Mouse (Mus musculus): ENCODE data around the gene C1qtnf1. TPM values are rescaled to one million over a fixed set of nuclear protein-coding genes. Genes with fewer than 3 reads are reported as not detected.
A peak's percentile ranks its signal among the peaks of the same experiment; 100 is the strongest.

The C1qtnf1 gene
- polyA plus RNA-seq, 1 experiment from 2014 or later, result 3.5 TPM

DNA sequence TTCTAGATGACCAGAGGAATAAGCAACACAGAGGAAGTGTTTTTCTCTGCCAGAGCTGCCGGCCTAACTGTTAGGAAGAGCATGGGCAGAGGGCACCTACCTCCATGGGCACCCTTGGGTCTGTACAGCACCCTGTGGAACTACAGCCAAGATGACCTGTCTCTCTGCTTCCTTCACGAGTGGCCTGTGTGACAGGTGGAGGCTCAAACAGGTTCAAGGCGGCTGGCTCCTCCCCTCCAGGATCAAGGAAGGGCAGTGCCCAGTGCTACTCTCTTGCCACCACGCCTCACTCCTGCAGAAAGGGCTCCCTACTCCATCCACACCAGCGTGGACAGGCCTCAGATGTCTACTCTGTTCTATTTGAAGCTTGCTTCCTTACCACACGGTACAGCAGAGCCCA lies 12.4 kb upstream of the C1qtnf1 start:
- ATAC-seq (ENCODE audit: insufficient number of reproducible peaks, low FRiP score, low TSS enrichment, low read depth) (no peak), DNase-seq (ENCODE audit: low spot score) (no peak)
- H3K4me2 ChIP-seq (ENCODE audit: low read depth, severe bottlenecking), result no peak overlapping the region
- peaks cover 13% of the 10 kb centered on the region for H3K4me1 ChIP-seq (ENCODE audit: control insufficient read depth, insufficient read depth, low read length)
- no peaks in the 10 kb centered on the region for H3K27me3 ChIP-seq (ENCODE audit: control insufficient read depth, insufficient read depth, low read length)
- peaks cover 3% of the 10 kb centered on the region; the same call in 1 of the 2 replicates for H3K36me3 ChIP-seq (ENCODE audit: control insufficient read depth, insufficient read depth, low read length)
- no peaks in the 10 kb centered on the region for H3K9me3 ChIP-seq (ENCODE audit: control insufficient read depth, low read length)
- H3K9ac ChIP-seq (ENCODE audit: low read length), result no peak overlapping the region
- 86% methylated on average over 6 of the region's 6 CpGs for WGBS
- H3K27ac ChIP-seq (replicated peaks; ENCODE audit: low read depth, low read length), result no peak overlapping the region
- H3K4me3 ChIP-seq (ENCODE audit: low read depth, low read length), result no peak overlapping the region

- ATAC-seq (ENCODE audit: insufficient number of reproducible peaks, low FRiP score, low TSS enrichment, low read depth) (no peak), DNase-seq (ENCODE audit: low spot score) (no peak)
- H3K36me3 ChIP-seq (ENCODE audit: control insufficient read depth, insufficient read depth, low read length), result no peaks in the 10 kb centered on the region; the same call in 1 of the 2 replicates
- no peaks in the 10 kb centered on the region for H3K27me3 ChIP-seq (ENCODE audit: control insufficient read depth, insufficient read depth, low read length)
- H3K27ac ChIP-seq (replicated peaks; ENCODE audit: low read depth, low read length), result no peak overlapping the region
- WGBS, result 92% methylated on average over 7 of the region's 7 CpGs
- H3K4me3 ChIP-seq (ENCODE audit: low read depth, low read length), result no peak overlapping the region
- no peaks in the 10 kb centered on the region for H3K9me3 ChIP-seq (ENCODE audit: control insufficient read depth, low read length)
- no peak overlapping the region for H3K4me2 ChIP-seq (ENCODE audit: low read depth, severe bottlenecking)
- H3K4me1 ChIP-seq (ENCODE audit: control insufficient read depth, insufficient read depth, low read length), result peaks cover 13% of the 10 kb centered on the region
- H3K9ac ChIP-seq (ENCODE audit: low read length), result no peak overlapping the region
These were observed 12.0 kb upstream of the C1qtnf1 start for GRCm38 (mm10) chr11:118416046-118416445.

GRCm38 (mm10) chr11:118417496-118417895 lies 10.5 kb upstream of the C1qtnf1 start:
- H3K4me2 ChIP-seq (ENCODE audit: low read depth, severe bottlenecking), result no peak overlapping the region; the same call in 1 of the 2 replicates
- peaks cover 13% of the 10 kb centered on the region for H3K4me1 ChIP-seq (ENCODE audit: control insufficient read depth, insufficient read depth, low read length)
- no peak for ATAC-seq (ENCODE audit: insufficient number of reproducible peaks, low FRiP score, low TSS enrichment, low read depth)
- WGBS, result 89% methylated on average over 9 of the region's 9 CpGs
- H3K27me3 ChIP-seq (ENCODE audit: control insufficient read depth, insufficient read depth, low read length), result no peaks in the 10 kb centered on the region
- H3K4me3 ChIP-seq (ENCODE audit: low read depth, low read length), result no peak overlapping the region
- no peak overlapping the region for H3K27ac ChIP-seq (replicated peaks; ENCODE audit: low read depth, low read length)
- H3K9ac ChIP-seq (ENCODE audit: low read length), result no peak overlapping the region; the same call in 1 of the 2 replicates
- DNase-seq (ENCODE audit: low spot score), result no peak
- no peaks in the 10 kb centered on the region for H3K9me3 ChIP-seq (ENCODE audit: control insufficient read depth, low read length)
- H3K36me3 ChIP-seq (ENCODE audit: control insufficient read depth, insufficient read depth, low read length), result no peaks in the 10 kb centered on the region

DNA sequence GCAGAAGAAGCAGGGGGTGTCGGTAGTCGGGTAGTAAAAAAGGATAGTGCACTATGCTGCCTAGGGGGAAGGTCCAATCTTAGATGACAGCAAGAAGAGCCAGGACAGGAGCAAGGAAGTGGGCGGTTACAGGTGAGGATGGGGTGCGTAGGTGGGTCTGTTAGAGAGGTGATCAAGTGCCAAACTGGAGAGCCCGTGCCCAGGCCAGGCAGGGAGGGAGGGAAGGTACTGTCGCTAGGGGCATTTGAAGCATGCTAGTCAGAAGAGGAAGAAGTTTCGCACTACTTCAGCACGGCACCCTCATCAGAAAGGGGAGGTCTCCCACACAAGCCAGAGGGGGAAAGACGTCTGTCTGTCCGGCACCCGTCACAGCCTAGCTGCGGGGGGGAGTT lies 9.6 kb upstream of the C1qtnf1 start:
- DNase-seq (ENCODE audit: low spot score) (no peak), ATAC-seq (ENCODE audit: insufficient number of reproducible peaks, low FRiP score, low TSS enrichment, low read depth) (peak; percentile 18)
- 5% methylated on average over 12 of the region's 12 CpGs for WGBS
- no peaks in the 10 kb centered on the region for H3K9me3 ChIP-seq (ENCODE audit: control insufficient read depth, low read length)
- H3K27me3 ChIP-seq (ENCODE audit: control insufficient read depth, insufficient read depth, low read length), result no peaks in the 10 kb centered on the region
- peak overlapping the region; percentile 92 for H3K9ac ChIP-seq (ENCODE audit: low read length)
- H3K4me2 ChIP-seq (ENCODE audit: low read depth, severe bottlenecking), result peak overlapping the region; percentile 86
- peaks cover 13% of the 10 kb centered on the region for H3K4me1 ChIP-seq (ENCODE audit: control insufficient read depth, insufficient read depth, low read length)
- H3K4me3 ChIP-seq (ENCODE audit: low read depth, low read length), result peak overlapping the region; percentile 97
- no peaks in the 10 kb centered on the region for H3K36me3 ChIP-seq (ENCODE audit: control insufficient read depth, insufficient read depth, low read length)
- no peak overlapping the region for H3K27ac ChIP-seq (replicated peaks; ENCODE audit: low read depth, low read length)

- H3K27ac ChIP-seq (replicated peaks; ENCODE audit: low read depth, low read length), result peak within 1 kb of the TSS; percentile 18; the same call in 1 of the 2 replicates
- no peaks in the 10 kb centered on the region for H3K27me3 ChIP-seq (ENCODE audit: control insufficient read depth, insufficient read depth, low read length)
- H3K9me3 ChIP-seq (ENCODE audit: control insufficient read depth, low read length), result no peaks in the 10 kb centered on the region
- under 1% methylated on average over 50 of the region's 50 CpGs for WGBS
- peak within 1 kb of the TSS; percentile 92 for H3K9ac ChIP-seq (ENCODE audit: low read length)
- ATAC-seq (ENCODE audit: insufficient number of reproducible peaks, low FRiP score, low TSS enrichment, low read depth), result peak; percentile 92
- peak; percentile 98 for DNase-seq (ENCODE audit: low spot score)
- H3K4me3 ChIP-seq (ENCODE audit: low read depth, low read length), result peak within 1 kb of the TSS; percentile 97
- H3K36me3 ChIP-seq (ENCODE audit: control insufficient read depth, insufficient read depth, low read length), result no peaks in the 10 kb centered on the region
- H3K4me1 ChIP-seq (ENCODE audit: control insufficient read depth, insufficient read depth, low read length), result peaks cover 18% of the 10 kb centered on the region
- peak within 1 kb of the TSS; percentile 86 for H3K4me2 ChIP-seq (ENCODE audit: low read depth, severe bottlenecking)
These were observed 9.0 kb upstream of the C1qtnf1 start, which contains the start of gene Cant1 for GRCm38 (mm10) chr11:118418834-118419504. Gene Cant1, minus strand, starts transcription at chr11:118419086.

- no peaks in the 10 kb centered on the region for H3K27me3 ChIP-seq (ENCODE audit: control insufficient read depth, insufficient read depth, low read length)
- H3K4me2 ChIP-seq (ENCODE audit: low read depth, severe bottlenecking), result no peak overlapping the region; the same call in 1 of the 2 replicates
- H3K4me1 ChIP-seq (ENCODE audit: control insufficient read depth, insufficient read depth, low read length), result peaks cover 18% of the 10 kb centered on the region
- no peak overlapping the region for H3K27ac ChIP-seq (replicated peaks; ENCODE audit: low read depth, low read length)
- H3K4me3 ChIP-seq (ENCODE audit: low read depth, low read length), result no peak overlapping the region
- no peaks in the 10 kb centered on the region for H3K9me3 ChIP-seq (ENCODE audit: control insufficient read depth, low read length)
- no peak for DNase-seq (ENCODE audit: low spot score)
- H3K9ac ChIP-seq (ENCODE audit: low read length), result no peak overlapping the region
- no peaks in the 10 kb centered on the region for H3K36me3 ChIP-seq (ENCODE audit: control insufficient read depth, insufficient read depth, low read length)
- ATAC-seq (ENCODE audit: insufficient number of reproducible peaks, low FRiP score, low TSS enrichment, low read depth), result no peak
- 74% methylated on average over 7 of the region's 7 CpGs for WGBS
These were observed 7.7 kb upstream of the C1qtnf1 start for GRCm38 (mm10) chr11:118420261-118420660.

DNA sequence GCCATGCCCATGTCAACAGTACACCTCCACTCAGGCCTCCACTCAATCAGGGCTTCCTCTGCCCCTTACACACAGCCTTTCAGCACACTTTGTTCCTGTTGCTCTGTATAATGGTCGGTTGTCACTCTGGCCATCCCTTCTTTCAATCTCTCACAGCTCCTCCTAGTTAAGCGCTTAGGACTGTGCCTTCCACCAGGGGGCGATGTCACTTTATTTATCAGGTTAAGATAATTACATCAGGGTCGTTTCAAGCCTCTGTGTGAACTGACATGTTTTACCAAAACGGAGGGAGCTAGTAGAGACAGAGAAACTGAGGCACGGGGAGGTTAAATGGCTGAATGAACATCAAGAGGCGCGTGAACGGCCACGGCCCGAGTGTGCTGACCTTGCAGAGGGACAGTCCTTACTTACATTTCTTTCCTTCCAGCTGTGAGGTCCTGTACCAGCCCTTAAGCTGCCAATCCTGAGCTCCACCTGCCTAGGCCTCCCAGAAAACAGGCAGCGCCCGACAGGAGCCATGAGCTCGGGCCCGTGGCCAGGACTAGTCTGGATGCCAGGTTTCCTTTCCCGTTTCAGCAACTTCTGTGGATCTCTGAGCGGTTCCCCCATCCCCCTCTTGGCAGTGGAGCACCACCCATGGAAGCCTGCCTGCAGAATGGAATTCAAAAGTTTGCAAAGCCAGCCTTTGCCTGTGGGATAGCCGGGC lies 4.6 kb upstream of the C1qtnf1 start:
- no peaks in the 10 kb centered on the region for H3K9me3 ChIP-seq (ENCODE audit: control insufficient read depth, low read length)
- 11% methylated on average over 18 of the region's 18 CpGs for WGBS
- no peaks in the 10 kb centered on the region for H3K36me3 ChIP-seq (ENCODE audit: control insufficient read depth, insufficient read depth, low read length)
- H3K4me1 ChIP-seq (ENCODE audit: control insufficient read depth, insufficient read depth, low read length), result peaks cover 18% of the 10 kb centered on the region
- H3K4me3 ChIP-seq (ENCODE audit: low read depth, low read length), result no peak overlapping the region
- H3K9ac ChIP-seq (ENCODE audit: low read length), result no peak overlapping the region
- peak; percentile 88 for DNase-seq (ENCODE audit: low spot score)
- no peak for ATAC-seq (ENCODE audit: insufficient number of reproducible peaks, low FRiP score, low TSS enrichment, low read depth)
- H3K27ac ChIP-seq (replicated peaks; ENCODE audit: low read depth, low read length), result no peak overlapping the region
- H3K4me2 ChIP-seq (ENCODE audit: low read depth, severe bottlenecking), result no peak overlapping the region; the same call in 1 of the 2 replicates
- H3K27me3 ChIP-seq (ENCODE audit: control insufficient read depth, insufficient read depth, low read length), result no peaks in the 10 kb centered on the region

- H3K27ac ChIP-seq (replicated peaks; ENCODE audit: low read depth, low read length), result no peak overlapping the region
- no peaks in the 10 kb centered on the region for H3K27me3 ChIP-seq (ENCODE audit: control insufficient read depth, insufficient read depth, low read length)
- H3K4me1 ChIP-seq (ENCODE audit: control insufficient read depth, insufficient read depth, low read length), result peaks cover 19% of the 10 kb centered on the region
- ATAC-seq (ENCODE audit: insufficient number of reproducible peaks, low FRiP score, low TSS enrichment, low read depth) (no peak), DNase-seq (ENCODE audit: low spot score) (no peak)
- no peaks in the 10 kb centered on the region for H3K36me3 ChIP-seq (ENCODE audit: control insufficient read depth, insufficient read depth, low read length)
- no peak overlapping the region for H3K9ac ChIP-seq (ENCODE audit: low read length)
- no peak overlapping the region for H3K4me3 ChIP-seq (ENCODE audit: low read depth, low read length)
- no peak overlapping the region for H3K4me2 ChIP-seq (ENCODE audit: low read depth, severe bottlenecking)
- H3K9me3 ChIP-seq (ENCODE audit: control insufficient read depth, low read length), result no peaks in the 10 kb centered on the region
- WGBS, result 69% methylated on average over 13 of the region's 13 CpGs
These were observed 3.2 kb upstream of the C1qtnf1 start for GRCm38 (mm10) chr11:118424621-118425335.
